Mouse (Mus musculus) brown adipose tissue, adult 24 weeks (tissue): ENCODE results near the gene Zfyve28. TPM values are rescaled to one million over a fixed set of nuclear protein-coding genes. Genes with fewer than 3 reads are reported as not detected.

ENCODE experiments used
- H3K27ac ChIP-seq: fragments of 200-500 bp; replicated peaks from 2 replicates; pipeline ENCODE4 v1.5.1; 2012; ENCODE audit warnings: low read depth, mild to moderate bottlenecking, low read length
- H3K4me1 ChIP-seq: fragments of 200-500 bp; 2 replicates; pipeline ENCODE4 v1.6.1; 2012; ENCODE audit warnings: low read length, mixed read lengths; ENCODE audit not compliant: control insufficient read depth, insufficient read depth, insufficient read length
- H3K4me3 ChIP-seq: fragments of 200-500 bp; 2 replicates; pipeline ENCODE4 v1.5.1; 2012; ENCODE audit warnings: low read depth, mild to moderate bottlenecking, low read length, moderate library complexity; ENCODE audit not compliant: insufficient read depth
- polyA plus RNA-seq: library from polyadenylated mRNA; stranded (reverse); fragments of >200 nt; gene quantifications from 2 replicates; pipeline ENCODE4 v1.2.4, GENCODE M21; 2012; ENCODE audit not compliant: missing spikeins, insufficient read depth, insufficient read length

The Zfyve28 gene
- polyA plus RNA-seq = 1.2 TPM in 1 of 2 replicates, not detected in the other

GRCm38 (mm10) chr5:34288154-34288716 lies at the start of gene Zfyve28, which contains the start of gene Cfap99:
TSS of gene Zfyve28 (minus strand) at chr5:34288449.
TSS of gene Cfap99 (plus strand) at chr5:34288600.
- H3K27ac ChIP-seq = no peak within 1 kb of the TSS
- H3K4me3 ChIP-seq = peak within 1 kb of the TSS; percentile 61
- H3K4me1 ChIP-seq = peaks cover 2% of the 10 kb centered on the region

- peak overlapping the region; percentile 97 for H3K27ac ChIP-seq
- peak overlapping the region; percentile 95 for H3K4me3 ChIP-seq
- H3K4me1 ChIP-seq = peaks cover 10% of the 10 kb centered on the region
These were observed 48.7 kb upstream of the Zfyve28 start for GRCm38 (mm10) chr5:34336775-34337450.

GRCm38 (mm10) chr5:34336097-34336774 lies 48.0 kb upstream of the Zfyve28 start, which contains the start of gene Rnf4:
TSS of gene Rnf4 (plus strand) at chr5:34336289.
- Histone ChIP-seq H3K4me1 (peaks cover 8% of the 10 kb centered on the region), H3K27ac (peak within 1 kb of the TSS; percentile 98), H3K4me3 (peak within 1 kb of the TSS; percentile 95)

- peak overlapping the region; percentile 98 for H3K27ac ChIP-seq
- H3K4me1 ChIP-seq = peaks cover 8% of the 10 kb centered on the region
- H3K4me3 ChIP-seq = peak overlapping the region; percentile 85
These were observed 47.4 kb upstream of the Zfyve28 start for GRCm38 (mm10) chr5:34335539-34336096.

- H3K4me1 ChIP-seq = peaks cover 5% of the 10 kb centered on the region
- H3K27ac ChIP-seq = no peak overlapping the region
- H3K4me3 ChIP-seq = no peak overlapping the region
These were observed 45.8 kb upstream of the Zfyve28 start for GRCm38 (mm10) chr5:34334081-34334480.

GRCm38 (mm10) chr5:34330136-34330535 lies 41.9 kb upstream of the Zfyve28 start:
- Histone ChIP-seq H3K27ac (no peak overlapping the region), H3K4me1 (no peaks in the 10 kb centered on the region; the same call in 1 of the 2 replicates), H3K4me3 (no peak overlapping the region)

GRCm38 (mm10) chr5:34326875-34327576 lies 38.8 kb upstream of the Zfyve28 start:
- H3K27ac ChIP-seq = no peak overlapping the region
- H3K4me1 ChIP-seq = no peaks in the 10 kb centered on the region; the same call in 1 of the 2 replicates
- H3K4me3 ChIP-seq = peak overlapping the region; percentile 45

- no peak overlapping the region for H3K27ac ChIP-seq
These were observed 38.0 kb upstream of the Zfyve28 start for GRCm38 (mm10) chr5:34326249-34326691.

GRCm38 (mm10) chr5:34325286-34325685 lies 37.0 kb upstream of the Zfyve28 start:
- no peaks in the 10 kb centered on the region; the same call in 1 of the 2 replicates for H3K4me1 ChIP-seq
- H3K27ac ChIP-seq = no peak overlapping the region
- no peak overlapping the region for H3K4me3 ChIP-seq

More at GRCm38 (mm10) chr5:34326249-34326691, 38.0 kb upstream of the Zfyve28 start:
- Histone ChIP-seq H3K4me1 (no peaks in the 10 kb centered on the region; the same call in 1 of the 2 replicates), H3K4me3 (no peak overlapping the region)

- H3K4me1 ChIP-seq = no peaks in the 10 kb centered on the region; the same call in 1 of the 2 replicates
- no peak overlapping the region for H3K4me3 ChIP-seq
These were observed 33.0 kb upstream of the Zfyve28 start for GRCm38 (mm10) chr5:34321236-34321635.

GRCm38 (mm10) chr5:34319491-34320034 lies 31.3 kb upstream of the Zfyve28 start:
- Histone ChIP-seq H3K4me1 (no peaks in the 10 kb centered on the region), H3K4me3 (no peak overlapping the region), H3K27ac (no peak overlapping the region)

More at GRCm38 (mm10) chr5:34321236-34321635, 33.0 kb upstream of the Zfyve28 start:
- no peak overlapping the region for H3K27ac ChIP-seq

- Histone ChIP-seq H3K27ac (no peak overlapping the region), H3K4me3 (no peak overlapping the region), H3K4me1 (peaks cover 6% of the 10 kb centered on the region)
These were observed 20.8 kb upstream of the Zfyve28 start for GRCm38 (mm10) chr5:34309016-34309415.

- H3K4me1 ChIP-seq = peaks cover 4% of the 10 kb centered on the region; the same call in 1 of the 2 replicates
- H3K27ac ChIP-seq = no peak overlapping the region
- no peak overlapping the region for H3K4me3 ChIP-seq
These were observed 14.1 kb upstream of the Zfyve28 start for GRCm38 (mm10) chr5:34302377-34302776.

GRCm38 (mm10) chr5:34298937-34299535 lies 10.8 kb upstream of the Zfyve28 start:
- no peak overlapping the region for H3K27ac ChIP-seq
- H3K4me3 ChIP-seq = no peak overlapping the region
- peaks cover 20% of the 10 kb centered on the region for H3K4me1 ChIP-seq
